Mouse (Mus musculus): ENCODE results near the gene Aire.

DNA sequence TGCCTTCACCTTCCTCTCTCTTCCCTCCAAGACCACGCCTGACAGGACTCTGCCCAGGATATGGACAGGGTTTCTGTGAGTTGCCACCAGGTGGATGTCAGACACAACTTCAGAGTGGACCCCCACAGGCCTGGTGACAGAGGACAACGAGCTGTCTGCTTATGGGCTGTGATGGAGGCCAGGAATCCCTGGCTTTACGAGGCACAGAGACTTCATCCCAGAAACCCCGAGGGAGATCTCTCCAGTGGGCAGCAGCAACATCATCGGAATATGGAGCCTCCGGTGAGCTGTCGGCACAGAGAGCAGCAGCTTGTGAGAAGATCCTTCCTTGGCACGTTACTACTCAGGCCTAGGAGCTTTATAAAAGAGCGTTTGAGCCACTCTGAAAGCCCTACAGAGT, 34.5 kb upstream of the Aire start:
- TF ChIP-seq CTCF (IDR thresholded peaks at IDR 0.05; ENCODE audit: insufficient read depth, low read length) (no peak), POLR2A (IDR thresholded peaks at IDR 0.05; ENCODE audit: borderline replicate concordance, extremely low read depth, low read depth, low read length) (no peak)

All from lung, adult 2 months (tissue).